Mouse (Mus musculus): ENCODE data around the gene Armc2.

Armc2 gene

DNA sequence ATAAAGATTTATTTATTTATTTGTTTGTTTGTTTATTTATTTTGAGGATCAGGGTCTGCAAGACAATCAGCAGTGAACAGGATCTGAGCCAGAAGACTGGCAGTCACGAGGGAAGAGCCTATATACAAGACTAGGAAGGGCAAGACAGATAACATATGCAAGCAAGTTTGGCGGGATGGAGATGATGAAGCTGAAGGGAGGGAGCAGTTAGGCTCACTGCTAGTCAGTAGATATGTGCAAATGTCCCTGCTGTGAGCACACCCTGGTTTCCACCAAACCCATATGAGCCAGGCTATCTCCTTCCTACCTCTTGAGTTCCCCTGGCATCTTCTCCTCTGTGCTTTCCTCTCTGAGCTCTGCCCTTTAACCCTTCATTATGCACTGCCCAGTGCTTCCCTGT, 146.7 kb downstream of the Armc2 start:
- no peak for DNase-seq (ENCODE audit: extremely low spot score, low spot score)

DNA sequence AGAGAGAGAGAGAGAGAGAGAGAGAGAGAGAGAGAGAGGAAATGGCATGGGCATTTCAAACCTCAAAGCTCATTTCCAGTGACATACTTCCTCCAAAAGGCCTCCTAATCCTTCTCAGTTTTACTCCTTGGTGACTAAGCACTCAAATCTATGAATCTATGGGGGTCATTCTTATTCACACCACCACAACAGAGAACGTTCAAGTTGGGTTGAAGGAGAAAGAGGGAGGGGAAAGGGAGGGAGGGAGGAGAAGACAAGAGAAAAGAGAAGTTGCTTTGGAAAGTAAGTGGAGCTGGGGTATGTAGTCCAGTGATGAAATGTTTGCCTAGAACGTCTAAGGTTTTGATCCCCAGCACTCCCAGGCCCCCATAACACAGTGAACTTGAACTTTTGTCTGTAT, 148.1 kb downstream of the Armc2 start:
- no peak for DNase-seq (ENCODE audit: extremely low spot score, low spot score)

GRCm38 (mm10) chr10:41867956-41868355, 150.3 kb downstream of the Armc2 start:
- DNase-seq (ENCODE audit: extremely low spot score, low spot score) = no peak

DNA sequence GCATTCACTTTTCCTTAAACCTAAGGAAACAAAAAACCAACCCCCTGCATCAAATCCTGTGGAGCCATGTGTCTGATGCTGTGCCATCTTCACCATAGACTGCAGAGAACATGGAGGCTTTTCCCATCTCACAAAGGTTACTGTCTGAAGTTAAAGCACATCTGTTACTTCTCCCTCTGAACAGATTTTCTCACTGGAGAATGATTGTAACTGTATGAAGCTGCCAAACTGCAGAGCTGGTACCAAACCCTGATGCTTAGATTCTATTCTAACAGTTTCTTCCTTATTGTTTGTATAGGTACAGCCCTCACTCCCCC, 151.4 kb downstream of the Armc2 start:
- DNase-seq (ENCODE audit: extremely low spot score, low spot score) = no peak

DNA sequence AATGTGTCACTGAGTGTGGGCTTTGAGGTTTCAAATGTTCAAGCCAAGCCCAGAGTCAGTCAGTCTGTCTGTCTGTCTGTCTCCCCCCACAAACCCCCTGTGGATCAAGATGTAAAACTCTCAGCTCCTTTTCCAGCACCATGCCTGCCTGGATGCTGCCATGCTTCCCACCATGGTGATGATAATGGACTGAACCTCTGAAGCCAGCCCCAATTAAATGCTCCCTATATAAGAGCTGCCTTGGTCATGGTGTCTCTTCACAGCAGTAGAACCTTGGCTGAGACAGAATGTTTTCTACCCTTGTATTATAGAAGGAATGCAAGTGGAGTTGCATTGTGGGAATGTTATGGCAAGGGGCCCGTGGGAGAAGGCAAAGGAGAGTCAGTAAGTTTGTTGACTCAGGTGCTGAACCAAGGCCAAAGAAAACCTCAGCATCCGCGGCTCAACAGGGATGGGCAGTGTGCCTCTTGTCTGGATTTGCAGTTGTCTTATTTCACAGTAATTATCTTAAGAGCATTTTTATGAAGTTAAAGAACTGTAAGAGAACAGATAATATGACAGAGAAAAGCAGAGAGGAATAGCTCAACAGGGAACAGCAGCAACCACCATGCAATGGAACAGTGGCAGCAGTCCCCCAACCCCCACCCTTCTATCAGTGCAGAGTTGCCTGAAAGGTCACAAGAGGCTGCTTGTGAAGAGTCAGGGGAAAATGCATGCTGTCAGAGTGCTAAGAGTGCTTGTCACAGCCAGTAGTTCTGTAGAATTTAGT, 152.0 kb downstream of the Armc2 start:
- no peak for DNase-seq (ENCODE audit: extremely low spot score, low spot score)

All from neural tube, embryonic 10.5 days (tissue).